Mouse (Mus musculus): ENCODE measurements around the gene Tcte2. TPM values are rescaled to one million over a fixed set of nuclear protein-coding genes. Genes with fewer than 3 reads are reported as not detected.
A peak's percentile ranks its signal among the peaks of the same experiment; 100 is the strongest.
"Not testable (repeated sequence)": the region's sequence is repeated elsewhere in the genome, so short reads cannot be mapped to it uniquely, and the experiment has no call there.

The Tcte2 gene
- total and polyA plus RNA-seq, 2 experiments from 2014 or later = 10.0 to 26.6 TPM

DNA sequence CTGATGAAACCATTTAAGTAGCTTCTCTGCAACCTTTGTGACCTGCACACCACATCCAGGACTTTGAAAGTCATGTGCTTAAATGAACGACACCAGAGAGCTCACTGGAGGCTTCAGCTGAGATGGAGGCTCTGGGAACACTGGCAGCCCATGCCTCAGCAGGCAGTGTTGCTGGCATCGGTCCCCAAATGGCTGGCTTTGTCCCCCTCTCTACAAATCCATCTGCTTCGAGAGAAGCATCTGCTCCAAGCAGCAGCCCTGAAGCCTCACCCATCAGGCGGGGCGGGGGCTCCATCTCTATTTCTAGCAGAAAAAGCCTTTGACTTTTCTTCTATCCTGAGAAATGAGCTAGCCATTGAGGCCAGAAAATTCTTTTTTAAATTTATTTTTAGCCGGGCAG is 80.5 kb downstream of the Tcte2 start:
- Histone ChIP-seq H3K36me3 (ENCODE audit: insufficient read depth, low read length) (no peaks in the 10 kb centered on the region), H3K9me3 (ENCODE audit: low read length) (no peaks in the 10 kb centered on the region), H3K4me1 (ENCODE audit: insufficient read depth, low read length) (0 out of 2 replicates have a peak, but pooled peaks cover 3% of the 10 kb centered on the region), H3K27me3 (ENCODE audit: insufficient read depth, low read length) (no peaks in the 10 kb centered on the region), H3K27ac (ENCODE audit: low read depth, low read length) (no peak overlapping the region), H3K4me3 (ENCODE audit: low read depth, low read length) (no peak overlapping the region), H3K9ac (replicated peaks; ENCODE audit: low read length, poor library complexity, severe bottlenecking) (no peak overlapping the region), H3K4me2 (ENCODE audit: low read depth, low read length, poor library complexity, severe bottlenecking) (no peak overlapping the region)
- TF ChIP-seq CTCF (IDR thresholded peaks at IDR 0.05) = no peak
- 66% methylated on average over 6 of the region's 6 CpGs for WGBS
- peak; percentile 88 for DNase-seq (ENCODE audit: low spot score)
- ATAC-seq (ENCODE audit: low FRiP score) = no peak

DNA sequence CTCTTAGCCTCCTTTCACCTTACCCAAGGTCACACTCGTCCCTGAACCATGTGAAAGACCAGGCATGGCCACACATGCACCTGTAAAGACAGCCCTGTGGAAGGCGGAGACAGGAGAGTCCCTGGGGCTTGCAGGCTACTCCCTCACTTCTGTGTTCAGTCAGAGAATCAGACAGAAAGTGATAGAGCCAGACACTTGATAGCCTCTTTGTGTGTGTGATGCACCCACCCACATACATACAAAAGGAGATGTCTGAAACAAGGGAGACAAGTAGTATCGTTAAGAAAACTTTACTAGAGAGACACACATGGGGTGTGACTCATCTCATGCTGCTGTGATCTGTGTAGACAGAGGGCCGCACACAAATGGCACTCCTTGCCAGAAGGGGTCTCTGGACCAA is 81.3 kb downstream of the Tcte2 start:
- WGBS = 68% methylated on average over 4 of the region's 4 CpGs
- ATAC-seq (ENCODE audit: low FRiP score) = no peak
- Histone ChIP-seq H3K4me1 (ENCODE audit: insufficient read depth, low read length) (0 out of 2 replicates have a peak, but pooled peaks cover 3% of the 10 kb centered on the region), H3K4me3 (ENCODE audit: low read depth, low read length) (no peak overlapping the region), H3K9me3 (ENCODE audit: low read length) (no peaks in the 10 kb centered on the region), H3K27me3 (ENCODE audit: insufficient read depth, low read length) (no peaks in the 10 kb centered on the region), H3K9ac (replicated peaks; ENCODE audit: low read length, poor library complexity, severe bottlenecking) (no peak overlapping the region), H3K4me2 (ENCODE audit: low read depth, low read length, poor library complexity, severe bottlenecking) (no peak overlapping the region), H3K27ac (ENCODE audit: low read depth, low read length) (no peak overlapping the region), H3K36me3 (ENCODE audit: insufficient read depth, low read length) (no peaks in the 10 kb centered on the region)
- no peak; the same call in 1 of the 2 replicates for TF ChIP-seq CTCF (IDR thresholded peaks at IDR 0.05)
- DNase-seq (ENCODE audit: low spot score) = no peak

DNA sequence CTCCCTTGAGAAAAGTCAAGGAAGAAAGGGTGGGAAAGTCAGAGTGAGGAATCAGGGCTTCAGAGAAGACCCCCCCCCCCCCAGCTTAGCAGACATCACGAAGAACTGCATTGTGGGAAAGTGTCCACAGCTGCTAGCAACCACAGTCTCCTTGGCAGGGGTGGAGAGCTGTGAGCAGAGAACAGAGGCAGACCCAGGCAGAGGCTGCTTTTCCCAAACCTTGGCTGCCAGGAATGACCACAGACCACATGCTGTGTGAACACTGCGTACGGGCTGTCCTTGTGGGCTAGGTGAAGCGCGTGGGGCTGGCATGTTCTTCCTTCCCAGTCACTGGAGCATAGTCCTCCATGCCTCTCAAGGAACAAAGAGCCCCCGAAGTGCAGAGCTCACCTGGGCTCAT is 81.9 kb downstream of the Tcte2 start:
- no peaks in the 10 kb centered on the region for H3K27me3 ChIP-seq (ENCODE audit: insufficient read depth, low read length)
- H3K4me2 ChIP-seq (ENCODE audit: low read depth, low read length, poor library complexity, severe bottlenecking) = no peak overlapping the region
- ATAC-seq (ENCODE audit: low FRiP score) (no peak), DNase-seq (ENCODE audit: low spot score) (peak; percentile 47)
- no peak overlapping the region for H3K27ac ChIP-seq (ENCODE audit: low read depth, low read length)
- no peaks in the 10 kb centered on the region for H3K36me3 ChIP-seq (ENCODE audit: insufficient read depth, low read length)
- no peak overlapping the region for H3K9ac ChIP-seq (replicated peaks; ENCODE audit: low read length, poor library complexity, severe bottlenecking)
- H3K9me3 ChIP-seq (ENCODE audit: low read length) = no peaks in the 10 kb centered on the region
- TF ChIP-seq CTCF (IDR thresholded peaks at IDR 0.05) = no peak
- H3K4me3 ChIP-seq (ENCODE audit: low read depth, low read length) = no peak overlapping the region
- H3K4me1 ChIP-seq (ENCODE audit: insufficient read depth, low read length) = 0 out of 2 replicates have a peak, but pooled peaks cover 3% of the 10 kb centered on the region
- 61% methylated on average over 6 of the region's 6 CpGs for WGBS

DNA sequence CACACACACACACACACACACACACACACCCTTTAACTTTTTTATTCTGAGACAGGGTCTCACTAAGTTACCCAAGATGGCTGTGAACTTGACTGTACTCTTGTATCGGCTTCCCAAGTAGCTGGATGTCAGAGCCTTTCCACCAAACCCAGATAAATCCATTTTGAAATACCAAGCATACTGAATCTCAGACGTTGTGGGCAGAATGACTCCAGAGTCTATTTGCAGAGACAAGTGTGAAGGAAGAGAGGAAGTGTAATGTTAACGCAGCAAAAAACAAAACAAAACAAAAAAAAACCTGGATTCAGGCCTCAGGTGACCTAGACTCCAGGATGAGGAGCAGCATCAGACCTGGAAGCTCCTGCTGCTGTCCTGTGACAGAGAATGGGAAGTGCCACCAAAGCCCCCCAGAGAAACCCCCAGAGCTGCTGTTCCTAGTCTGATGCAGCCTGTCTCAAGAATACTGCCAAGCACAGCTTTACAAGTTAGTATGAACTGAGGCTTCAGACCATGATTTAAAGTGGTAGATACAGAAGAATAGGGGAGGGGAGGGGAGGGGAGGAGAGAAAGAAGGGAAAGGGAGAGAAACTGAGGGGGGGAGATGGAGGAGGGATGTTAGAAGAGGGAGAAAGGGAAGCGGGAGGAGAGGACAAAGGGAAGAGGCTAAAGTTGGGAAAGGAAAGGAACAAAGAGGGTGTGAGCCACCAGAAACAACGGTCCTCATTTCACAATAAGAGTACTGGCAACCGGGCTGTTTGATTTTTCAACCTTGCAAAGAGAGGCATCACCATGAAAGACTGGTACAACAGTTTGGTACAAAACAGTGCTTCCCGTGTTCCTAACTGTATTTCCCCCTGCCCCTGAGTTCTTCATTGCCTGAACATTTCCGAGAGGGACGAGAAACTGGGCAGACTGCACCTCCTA is 84.1 kb downstream of the Tcte2 start:
- Histone ChIP-seq H3K4me3 (ENCODE audit: low read depth, low read length) (no peak overlapping the region), H3K27me3 (ENCODE audit: insufficient read depth, low read length) (no peaks in the 10 kb centered on the region), H3K27ac (ENCODE audit: low read depth, low read length) (0 out of 2 replicates have a peak overlapping the region, but pooled peaks have one; percentile 18), H3K36me3 (ENCODE audit: insufficient read depth, low read length) (no peaks in the 10 kb centered on the region), H3K4me1 (ENCODE audit: insufficient read depth, low read length) (0 out of 2 replicates have a peak, but pooled peaks cover under 1% of the 10 kb centered on the region), H3K9ac (replicated peaks; ENCODE audit: low read length, poor library complexity, severe bottlenecking) (no peak overlapping the region), H3K4me2 (ENCODE audit: low read depth, low read length, poor library complexity, severe bottlenecking) (peak overlapping the region; percentile 12; the same call in 1 of the 2 replicates), H3K9me3 (ENCODE audit: low read length) (no peaks in the 10 kb centered on the region)
- no peak for TF ChIP-seq CTCF (IDR thresholded peaks at IDR 0.05)
- no peak for ATAC-seq (ENCODE audit: low FRiP score)
- WGBS = 20% methylated on average over 9 of the region's 9 CpGs
- peak; percentile 66 for DNase-seq (ENCODE audit: low spot score)

DNA sequence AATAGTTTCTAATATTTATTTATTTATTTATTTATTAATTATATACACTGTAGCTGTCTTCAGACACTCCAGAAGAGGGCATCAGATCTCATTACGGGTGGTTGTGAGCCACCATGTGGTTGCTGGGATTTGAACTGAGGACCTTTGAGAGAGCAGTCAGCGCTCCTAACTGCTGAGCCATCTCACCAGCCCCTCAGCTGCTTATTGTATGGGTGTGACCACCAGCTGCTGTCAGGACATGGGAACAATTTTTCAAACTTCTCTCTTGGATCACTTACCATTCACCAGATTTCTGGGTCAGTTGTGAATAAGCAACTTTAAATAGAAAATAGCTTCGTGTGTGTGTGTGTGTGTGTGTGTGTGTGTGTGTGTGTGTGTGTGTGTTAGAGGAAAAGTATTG is 85.5 kb downstream of the Tcte2 start:
- H3K27ac ChIP-seq (ENCODE audit: low read depth, low read length) = not testable (repeated sequence)
- 95% methylated on average over 3 of the region's 3 CpGs for WGBS

DNA sequence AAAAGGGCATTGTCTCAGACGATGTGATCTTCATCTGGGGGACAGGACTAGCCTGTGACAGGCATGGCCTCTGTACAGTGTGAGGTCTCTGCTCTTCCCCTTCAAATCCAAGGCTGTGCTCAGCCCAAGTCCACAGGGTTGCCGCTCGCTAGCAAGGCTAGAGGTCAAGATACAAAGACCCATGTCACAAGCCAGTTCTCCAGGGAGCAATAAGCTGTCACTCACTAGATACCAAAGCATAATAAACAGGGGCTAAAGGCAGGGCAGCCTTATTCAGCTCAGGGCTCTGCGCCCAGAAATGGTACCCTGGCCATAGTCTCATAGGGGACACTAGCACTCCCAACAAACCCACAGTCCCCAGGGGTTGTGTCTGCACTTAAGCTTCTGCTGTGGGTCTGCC is 86.0 kb downstream of the Tcte2 start:
- ATAC-seq (ENCODE audit: low FRiP score) (no peak), DNase-seq (ENCODE audit: low spot score) (no peak)
- TF ChIP-seq CTCF (IDR thresholded peaks at IDR 0.05) = no peak
- Histone ChIP-seq H3K36me3 (ENCODE audit: insufficient read depth, low read length) (no peaks in the 10 kb centered on the region), H3K4me1 (ENCODE audit: insufficient read depth, low read length) (no peaks in the 10 kb centered on the region), H3K4me2 (ENCODE audit: low read depth, low read length, poor library complexity, severe bottlenecking) (no peak overlapping the region), H3K27me3 (ENCODE audit: insufficient read depth, low read length) (no peaks in the 10 kb centered on the region), H3K9me3 (ENCODE audit: low read length) (no peaks in the 10 kb centered on the region), H3K9ac (replicated peaks; ENCODE audit: low read length, poor library complexity, severe bottlenecking) (no peak overlapping the region), H3K4me3 (ENCODE audit: low read depth, low read length) (no peak overlapping the region), H3K27ac (ENCODE audit: low read depth, low read length) (no peak overlapping the region)
- 58% methylated on average over 4 of the region's 4 CpGs for WGBS

More for the DNA sequence above, 85.5 kb downstream of the Tcte2 start:
- not testable (repeated sequence) for H3K4me3 ChIP-seq (ENCODE audit: low read depth, low read length); DNase-seq (ENCODE audit: low spot score); H3K27me3 ChIP-seq (ENCODE audit: insufficient read depth, low read length); H3K9me3 ChIP-seq (ENCODE audit: low read length); ATAC-seq (ENCODE audit: low FRiP score); H3K4me1 ChIP-seq (ENCODE audit: insufficient read depth, low read length); H3K36me3 ChIP-seq (ENCODE audit: insufficient read depth, low read length); H3K4me2 ChIP-seq (ENCODE audit: low read depth, low read length, poor library complexity, severe bottlenecking); H3K9ac ChIP-seq (replicated peaks; ENCODE audit: low read length, poor library complexity, severe bottlenecking)
